Mouse (Mus musculus): ENCODE data around the gene Acot8. TPM values are rescaled to one million over a fixed set of nuclear protein-coding genes. Genes with fewer than 3 reads are reported as not detected.
A peak's percentile ranks its signal among the peaks of the same experiment; 100 is the strongest.
"Not testable (repeated sequence)": the region's sequence is repeated elsewhere in the genome, so short reads cannot be mapped to it uniquely, and the experiment has no call there.

Acot8 gene
- total and polyA plus RNA-seq, 3 experiments = 12.9 to 51.6 (median 20.8) TPM

DNA sequence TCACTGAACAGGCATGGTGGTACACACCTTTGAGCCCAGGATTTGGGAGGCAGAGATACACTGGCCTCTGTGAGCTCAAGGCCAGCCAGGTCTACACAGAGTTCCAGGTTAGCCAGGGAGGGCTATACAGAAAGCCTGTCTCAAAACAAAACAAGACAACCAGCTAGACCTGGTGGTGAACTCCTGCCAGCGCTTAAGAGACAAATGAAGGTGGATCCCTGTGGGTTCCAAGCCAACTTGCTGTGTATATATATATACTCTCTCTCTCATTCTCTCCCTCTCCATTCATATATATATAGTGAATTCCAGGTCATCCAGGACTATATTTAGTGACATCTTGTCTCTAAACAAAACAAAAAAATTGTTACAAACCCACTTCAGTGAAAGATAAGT is 765 bp downstream of the Acot8 start:
- Histone ChIP-seq H3K9me3 (replicated peaks) (no peaks in the 10 kb centered on the region), H3K36me3 (replicated peaks) (peaks cover 64% of the 10 kb centered on the region), H3K4me1 (ENCODE audit: insufficient read depth, low read depth, low read length) (peaks cover 34% of the 10 kb centered on the region), H3K27me3 (ENCODE audit: insufficient read depth, low read length) (no peaks in the 10 kb centered on the region), H3K4me3 (ENCODE audit: low read depth, low read length) (peak overlapping the region; percentile 81)
- DNase-seq (ENCODE audit: low spot score) = no peak
- TF ChIP-seq CTCF (IDR thresholded peaks at IDR 0.05; ENCODE audit: low read depth, low read length) = no peak
- TF ChIP-seq GATA1 (IDR thresholded peaks at IDR 0.05; ENCODE audit: borderline replicate concordance, low read length) = no peak
- TF ChIP-seq TAL1 (conservative IDR thresholded peaks at IDR 0.05; ENCODE audit: low read depth, low read length) = no peak
- no peak for ATAC-seq (ENCODE audit: extremely low read depth, insufficient number of reproducible peaks, low FRiP score, poor library complexity, severe bottlenecking)

GRCm38 (mm10) chr2:164803201-164803920 is 1.3 kb downstream of the Acot8 start:
- H3K27me3 ChIP-seq (ENCODE audit: insufficient read depth, low read length) = no peaks in the 10 kb centered on the region
- peaks cover 34% of the 10 kb centered on the region for H3K4me1 ChIP-seq (ENCODE audit: insufficient read depth, low read depth, low read length)
- TF ChIP-seq TAL1 (conservative IDR thresholded peaks at IDR 0.05; ENCODE audit: low read depth, low read length) (no peak), CTCF (IDR thresholded peaks at IDR 0.05; ENCODE audit: low read depth, low read length) (no peak), GATA2 (IDR thresholded peaks at IDR 0.05; ENCODE audit: borderline replicate concordance, low read depth, low read length) (no peak), GATA1 (IDR thresholded peaks at IDR 0.05; ENCODE audit: borderline replicate concordance, low read length) (no peak), POLR2AphosphoS5 (IDR thresholded peaks at IDR 0.05; ENCODE audit: insufficient replicate concordance, low read depth, low read length) (no peak)
- ATAC-seq (ENCODE audit: extremely low read depth, insufficient number of reproducible peaks, low FRiP score, poor library complexity, severe bottlenecking) (no peak), DNase-seq (ENCODE audit: low spot score) (no peak)
- no peaks in the 10 kb centered on the region for H3K9me3 ChIP-seq (replicated peaks)
- H3K4me3 ChIP-seq (ENCODE audit: low read depth, low read length) = peak overlapping the region; percentile 81
- peaks cover 60% of the 10 kb centered on the region for H3K36me3 ChIP-seq (replicated peaks)

- Histone ChIP-seq H3K36me3 (replicated peaks) (peaks cover 77% of the 10 kb centered on the region), H3K4me1 (ENCODE audit: insufficient read depth, low read depth, low read length) (peaks cover 22% of the 10 kb centered on the region)
- no peak for TF ChIP-seq CTCF (IDR thresholded peaks at IDR 0.05; ENCODE audit: low read depth, low read length)
- TF ChIP-seq GATA2 (IDR thresholded peaks at IDR 0.05; ENCODE audit: borderline replicate concordance, low read depth, low read length) = no peak
- TF ChIP-seq POLR2AphosphoS5 (IDR thresholded peaks at IDR 0.05; ENCODE audit: insufficient replicate concordance, low read depth, low read length) = no peak
- no peak for TF ChIP-seq GATA1 (IDR thresholded peaks at IDR 0.05; ENCODE audit: borderline replicate concordance, low read length)
- no peak for TF ChIP-seq TAL1 (conservative IDR thresholded peaks at IDR 0.05; ENCODE audit: low read depth, low read length)
These were observed 4.3 kb downstream of the Acot8 start for GRCm38 (mm10) chr2:164800252-164801004.

DNA sequence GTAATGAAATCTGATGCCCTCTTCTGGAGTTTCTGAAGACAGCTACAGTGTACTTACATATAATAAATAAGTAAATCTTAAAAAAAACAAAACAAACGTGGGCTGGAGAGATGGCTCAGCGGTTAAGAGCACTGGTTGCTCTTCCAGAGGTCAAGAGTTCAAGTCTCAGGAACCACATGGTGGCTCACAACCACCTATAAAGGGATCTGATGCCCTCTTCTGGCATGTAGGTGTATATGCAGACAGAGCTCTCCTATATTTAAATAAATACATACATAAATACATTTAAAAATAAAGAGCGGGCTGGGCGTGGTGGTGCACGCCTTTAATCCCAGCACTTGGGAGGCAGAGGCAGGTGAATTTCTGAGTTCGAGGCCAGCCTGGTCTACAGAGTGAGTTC is 6.1 kb downstream of the Acot8 start:
- not testable (repeated sequence) for DNase-seq (ENCODE audit: low spot score); H3K27me3 ChIP-seq (ENCODE audit: insufficient read depth, low read length); H3K9me3 ChIP-seq (replicated peaks); ATAC-seq (ENCODE audit: extremely low read depth, insufficient number of reproducible peaks, low FRiP score, poor library complexity, severe bottlenecking); H3K4me3 ChIP-seq (ENCODE audit: low read depth, low read length)
- H3K4me1 ChIP-seq (ENCODE audit: insufficient read depth, low read depth, low read length) = peaks cover 14% of the 10 kb centered on the region
- H3K36me3 ChIP-seq (replicated peaks) = peaks cover 92% of the 10 kb centered on the region

More at GRCm38 (mm10) chr2:164800252-164801004, 4.3 kb downstream of the Acot8 start:
- DNase-seq (ENCODE audit: low spot score) (no peak), ATAC-seq (ENCODE audit: extremely low read depth, insufficient number of reproducible peaks, low FRiP score, poor library complexity, severe bottlenecking) (no peak)
- no peak overlapping the region for H3K4me3 ChIP-seq (ENCODE audit: low read depth, low read length)
- no peaks in the 10 kb centered on the region for H3K9me3 ChIP-seq (replicated peaks)
- H3K27me3 ChIP-seq (ENCODE audit: insufficient read depth, low read length) = no peaks in the 10 kb centered on the region

- H3K36me3 ChIP-seq (replicated peaks) = peaks cover 93% of the 10 kb centered on the region
- no peak overlapping the region for H3K4me3 ChIP-seq (ENCODE audit: low read depth, low read length)
- H3K27me3 ChIP-seq (ENCODE audit: insufficient read depth, low read length) = no peaks in the 10 kb centered on the region
- H3K4me1 ChIP-seq (ENCODE audit: insufficient read depth, low read depth, low read length) = peaks cover 6% of the 10 kb centered on the region; the same call in 1 of the 2 replicates
- no peaks in the 10 kb centered on the region for H3K9me3 ChIP-seq (replicated peaks)
- ATAC-seq (ENCODE audit: extremely low read depth, insufficient number of reproducible peaks, low FRiP score, poor library complexity, severe bottlenecking) = no peak
- TF ChIP-seq GATA2 (IDR thresholded peaks at IDR 0.05; ENCODE audit: borderline replicate concordance, low read depth, low read length) (no peak), POLR2AphosphoS5 (IDR thresholded peaks at IDR 0.05; ENCODE audit: insufficient replicate concordance, low read depth, low read length) (no peak), TAL1 (conservative IDR thresholded peaks at IDR 0.05; ENCODE audit: low read depth, low read length) (no peak), CTCF (IDR thresholded peaks at IDR 0.05; ENCODE audit: low read depth, low read length) (no peak), GATA1 (IDR thresholded peaks at IDR 0.05; ENCODE audit: borderline replicate concordance, low read length) (no peak)
- DNase-seq (ENCODE audit: low spot score) = no peak
These were observed 8.8 kb downstream of the Acot8 start for GRCm38 (mm10) chr2:164795868-164796267.

DNA sequence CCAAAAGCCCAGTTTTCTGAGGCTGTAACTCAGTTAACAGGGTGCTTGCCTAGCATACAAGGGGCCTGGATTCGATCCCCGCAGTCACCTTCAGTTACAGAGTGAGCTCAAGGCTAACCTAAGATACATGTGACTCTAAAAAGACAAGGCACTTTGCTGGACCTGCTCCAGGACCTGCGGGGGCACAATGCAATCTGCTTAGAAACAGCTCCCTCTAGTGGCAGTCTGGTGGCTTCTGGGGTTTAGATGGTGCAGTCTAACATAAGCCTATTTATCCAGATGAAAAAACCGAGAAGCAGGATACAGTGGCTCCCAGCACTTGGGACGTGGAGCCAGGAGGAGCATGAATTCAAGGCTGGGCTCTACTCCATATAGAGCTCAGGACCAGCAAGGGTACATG is 10.4 kb downstream of the Acot8 start:
- Histone ChIP-seq H3K9me3 (replicated peaks) (no peaks in the 10 kb centered on the region), H3K4me3 (ENCODE audit: low read depth, low read length) (no peak overlapping the region), H3K4me1 (ENCODE audit: insufficient read depth, low read depth, low read length) (peaks cover 15% of the 10 kb centered on the region), H3K36me3 (replicated peaks) (peaks cover 91% of the 10 kb centered on the region), H3K27me3 (ENCODE audit: insufficient read depth, low read length) (no peaks in the 10 kb centered on the region)
- ATAC-seq (ENCODE audit: extremely low read depth, insufficient number of reproducible peaks, low FRiP score, poor library complexity, severe bottlenecking) (peak; percentile 49), DNase-seq (ENCODE audit: low spot score) (peak; percentile 83)
- no peak for TF ChIP-seq GATA1 (IDR thresholded peaks at IDR 0.05; ENCODE audit: borderline replicate concordance, low read length)
- peak; percentile 89 for TF ChIP-seq CTCF (IDR thresholded peaks at IDR 0.05; ENCODE audit: low read depth, low read length)
